Mouse (Mus musculus): ENCODE measurements around the gene Trim21.

- TF ChIP-seq CTCF (IDR thresholded peaks at IDR 0.05; ENCODE audit: low read depth) (no peak), EP300 (IDR thresholded peaks at IDR 0.05; ENCODE audit: low read depth) (no peak)
Measured at GRCm38 (mm10) chr7:102597378-102598031, 32.2 kb upstream of the Trim21 start, which contains the start of gene Olfr552.
